Mouse (Mus musculus): Measurements from ENCODE around the gene Prdx2. TPM values are rescaled to one million over a fixed set of nuclear protein-coding genes. Genes with fewer than 3 reads are reported as not detected.

Gene Prdx2
- 210 TPM for polyA plus RNA-seq (2014; fragmentation: Illumina TruSeq; extraction: RNeasy Lipid Tissue Mini Kit (QIAGEN cat#74804); ENCODE audit: low read depth, low replicate concordance)

GRCm38 (mm10) chr8:84969241-84970134, at the start of gene Prdx2, which contains the start of the genes Gm49661 and Rnaseh2a:
Gene Prdx2 (plus strand): TSS chr8:84969587.
Gene Gm49661 (minus strand): TSS chr8:84969433.
Gene Rnaseh2a (minus strand): TSS chr8:84969767.

DNA sequence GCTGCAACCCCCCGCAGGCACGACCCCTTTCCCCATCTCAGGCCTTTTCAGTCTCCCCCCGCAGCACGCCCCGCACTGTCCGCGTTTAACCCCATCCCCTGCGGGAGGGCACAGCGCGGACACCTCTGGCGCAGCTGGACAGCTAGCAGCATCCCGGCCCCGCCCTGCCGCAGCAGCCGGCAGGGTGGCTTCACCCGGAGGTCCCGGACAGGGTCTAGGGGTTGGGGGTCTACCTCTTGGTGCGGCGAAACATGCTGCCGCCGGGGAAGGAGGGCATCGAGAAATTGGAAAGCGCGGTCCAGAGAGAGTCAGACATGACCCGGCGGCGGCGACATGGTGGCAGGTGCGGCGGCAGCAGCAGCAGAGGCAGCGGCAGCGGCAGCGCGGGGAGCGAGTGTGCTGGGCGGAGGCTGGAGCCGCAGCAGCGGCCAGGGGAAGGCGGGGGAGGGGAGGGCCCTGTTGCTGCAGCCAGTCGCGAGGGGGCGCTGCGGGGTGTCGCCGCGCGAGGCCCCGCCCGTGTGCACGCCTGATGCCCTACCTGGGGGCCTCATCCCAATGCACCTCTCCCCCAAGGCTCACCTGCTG, 32.3 kb upstream of the Prdx2 start, which contains the start of gene Mast1:
Mast1 (minus strand) TSS at position 398 of the 585 bp plus-strand sequence.

GRCm38 (mm10) chr8:84946528-84947240, 22.7 kb upstream of the Prdx2 start, which contains the start of gene Rtbdn:
Gene Rtbdn (plus strand): TSS chr8:84946991.

DNA sequence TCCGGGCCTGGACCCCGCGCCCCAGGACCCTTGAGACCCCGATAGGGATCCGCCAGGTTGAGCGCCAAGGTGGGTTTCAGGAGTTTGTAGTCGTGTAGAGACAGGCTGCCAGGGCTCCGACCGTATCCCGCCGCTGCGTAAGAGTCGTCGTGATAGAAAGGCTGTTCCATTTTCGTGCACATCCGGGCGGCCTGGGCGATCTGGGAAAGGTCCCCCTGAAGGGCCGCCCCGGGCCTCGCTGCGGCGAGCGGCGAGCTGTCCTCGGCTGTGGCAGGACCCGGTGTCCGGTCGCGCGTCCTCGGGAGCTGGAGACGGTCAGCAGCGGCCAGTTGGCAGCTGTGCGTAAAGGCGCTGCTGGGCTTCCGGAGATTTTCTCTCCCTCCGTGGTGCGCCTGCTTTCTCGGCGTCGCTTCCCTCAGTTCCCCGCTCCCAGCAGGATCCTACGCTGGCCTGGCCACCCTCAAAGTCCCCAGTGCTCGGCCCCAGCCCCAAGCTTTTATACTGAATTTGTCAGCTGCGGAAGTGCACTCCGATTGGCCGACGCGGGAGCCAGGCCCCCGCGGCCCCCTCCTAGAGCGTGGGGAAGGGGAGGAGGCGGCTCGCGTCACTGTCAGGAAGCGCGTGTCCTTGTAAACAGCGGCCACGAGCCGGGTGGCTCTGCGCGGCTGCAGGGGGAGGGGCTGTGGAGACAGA, 9.0 kb downstream of the Prdx2 start, which contains the start of gene Junb:
Junb (minus strand) TSS at position 471 of the 693 bp plus-strand sequence.

GRCm38 (mm10) chr8:84990349-84990748, 21.0 kb downstream of the Prdx2 start, which contains the start of gene Hook2:
Gene Hook2 (plus strand): TSS chr8:84990603.

DNA sequence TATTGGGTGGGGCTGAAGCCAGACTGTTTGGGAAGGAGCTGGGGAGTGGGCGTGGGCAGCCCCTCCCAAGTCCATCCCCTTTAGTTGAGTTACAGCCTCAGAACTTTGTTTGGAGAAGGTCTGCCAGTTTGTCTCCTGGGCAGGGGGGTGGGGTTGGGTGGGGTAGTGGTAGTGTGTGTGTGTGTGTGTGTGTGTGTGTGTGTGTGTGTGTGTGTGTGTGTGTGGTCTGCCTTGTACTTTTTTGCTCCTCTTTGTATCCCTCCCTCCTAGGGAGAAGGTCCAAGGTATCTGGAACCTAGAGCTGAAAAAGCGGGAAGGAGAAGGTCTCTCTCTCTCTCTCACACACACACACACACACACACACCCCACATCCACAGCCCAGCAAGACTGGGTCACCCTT, 45.0 kb downstream of the Prdx2 start, which contains the start of gene Best2:
Best2 (minus strand) TSS at position 101 of the 400 bp plus-strand sequence.

Other genes starting within 250 kb of the Prdx2 start
- gene G430095P16Rik, start 246.6 kb upstream of the Prdx2 start, polyA plus RNA-seq (2014; fragmentation: Illumina TruSeq; extraction: RNeasy Lipid Tissue Mini Kit (QIAGEN cat#74804); ENCODE audit: low read depth, low replicate concordance), result 1.8 TPM
- 69.9 TPM for gene Nfix, start 169.2 kb upstream of the Prdx2 start, polyA plus RNA-seq (2014; fragmentation: Illumina TruSeq; extraction: RNeasy Lipid Tissue Mini Kit (QIAGEN cat#74804); ENCODE audit: low read depth, low replicate concordance)
- gene Dand5, start 146.8 kb upstream of the Prdx2 start, polyA plus RNA-seq (2014; fragmentation: Illumina TruSeq; extraction: RNeasy Lipid Tissue Mini Kit (QIAGEN cat#74804); ENCODE audit: low read depth, low replicate concordance), result 6.5 TPM
- 13.5 TPM for gene Gadd45gip1, start 138.1 kb upstream of the Prdx2 start, polyA plus RNA-seq (2014; fragmentation: Illumina TruSeq; extraction: RNeasy Lipid Tissue Mini Kit (QIAGEN cat#74804); ENCODE audit: low read depth, low replicate concordance)
- gene Rad23a, start 128.9 kb upstream of the Prdx2 start, polyA plus RNA-seq (2014; fragmentation: Illumina TruSeq; extraction: RNeasy Lipid Tissue Mini Kit (QIAGEN cat#74804); ENCODE audit: low read depth, low replicate concordance), result 56.6 TPM
- gene Calr, start 122.7 kb upstream of the Prdx2 start, polyA plus RNA-seq (2014; fragmentation: Illumina TruSeq; extraction: RNeasy Lipid Tissue Mini Kit (QIAGEN cat#74804); ENCODE audit: low read depth, low replicate concordance), result 1,480 TPM
- gene Farsa, start 112.6 kb upstream of the Prdx2 start, polyA plus RNA-seq (2014; fragmentation: Illumina TruSeq; extraction: RNeasy Lipid Tissue Mini Kit (QIAGEN cat#74804); ENCODE audit: low read depth, low replicate concordance), result 31.3 TPM
- 21.8 TPM for gene Syce2, start 97.5 kb upstream of the Prdx2 start, polyA plus RNA-seq (2014; fragmentation: Illumina TruSeq; extraction: RNeasy Lipid Tissue Mini Kit (QIAGEN cat#74804); ENCODE audit: low read depth, low replicate concordance)
- 45.3 TPM for gene Gcdh, start 75.7 kb upstream of the Prdx2 start, polyA plus RNA-seq (2014; fragmentation: Illumina TruSeq; extraction: RNeasy Lipid Tissue Mini Kit (QIAGEN cat#74804); ENCODE audit: low read depth, low replicate concordance)
- gene Klf1, start 67.7 kb upstream of the Prdx2 start, polyA plus RNA-seq (2014; fragmentation: Illumina TruSeq; extraction: RNeasy Lipid Tissue Mini Kit (QIAGEN cat#74804); ENCODE audit: low read depth, low replicate concordance), result 0.34 TPM
- 46.1 TPM for gene Dnase2a, start 61.0 kb upstream of the Prdx2 start, polyA plus RNA-seq (2014; fragmentation: Illumina TruSeq; extraction: RNeasy Lipid Tissue Mini Kit (QIAGEN cat#74804); ENCODE audit: low read depth, low replicate concordance)
- gene Mast1, start 32.2 kb upstream of the Prdx2 start, polyA plus RNA-seq (2014; fragmentation: Illumina TruSeq; extraction: RNeasy Lipid Tissue Mini Kit (QIAGEN cat#74804); ENCODE audit: low read depth, low replicate concordance), result 0.45 TPM
- not detected for gene Rtbdn, start 22.6 kb upstream of the Prdx2 start, polyA plus RNA-seq (2014; fragmentation: Illumina TruSeq; extraction: RNeasy Lipid Tissue Mini Kit (QIAGEN cat#74804); ENCODE audit: low read depth, low replicate concordance)
- gene Gm49661, start 154 bp upstream of the Prdx2 start, polyA plus RNA-seq (2014; fragmentation: Illumina TruSeq; extraction: RNeasy Lipid Tissue Mini Kit (QIAGEN cat#74804); ENCODE audit: low read depth, low replicate concordance), result 6.1 TPM
- gene Rnaseh2a, start 180 bp downstream of the Prdx2 start, polyA plus RNA-seq (2014; fragmentation: Illumina TruSeq; extraction: RNeasy Lipid Tissue Mini Kit (QIAGEN cat#74804); ENCODE audit: low read depth, low replicate concordance), result 64.5 TPM
- 44.8 TPM for gene Junb, start 9.1 kb downstream of the Prdx2 start, polyA plus RNA-seq (2014; fragmentation: Illumina TruSeq; extraction: RNeasy Lipid Tissue Mini Kit (QIAGEN cat#74804); ENCODE audit: low read depth, low replicate concordance)
- gene Hook2, start 21.0 kb downstream of the Prdx2 start, polyA plus RNA-seq (2014; fragmentation: Illumina TruSeq; extraction: RNeasy Lipid Tissue Mini Kit (QIAGEN cat#74804); ENCODE audit: low read depth, low replicate concordance), result 30.4 TPM
- gene Best2, start 44.9 kb downstream of the Prdx2 start, polyA plus RNA-seq (2014; fragmentation: Illumina TruSeq; extraction: RNeasy Lipid Tissue Mini Kit (QIAGEN cat#74804); ENCODE audit: low read depth, low replicate concordance), result not detected
- 81.0 TPM for gene Asna1, start 55.7 kb downstream of the Prdx2 start, polyA plus RNA-seq (2014; fragmentation: Illumina TruSeq; extraction: RNeasy Lipid Tissue Mini Kit (QIAGEN cat#74804); ENCODE audit: low read depth, low replicate concordance)
- 87.2 TPM for gene Trir, start 57.2 kb downstream of the Prdx2 start, polyA plus RNA-seq (2014; fragmentation: Illumina TruSeq; extraction: RNeasy Lipid Tissue Mini Kit (QIAGEN cat#74804); ENCODE audit: low read depth, low replicate concordance)
- gene Tnpo2, start 67.3 kb downstream of the Prdx2 start, polyA plus RNA-seq (2014; fragmentation: Illumina TruSeq; extraction: RNeasy Lipid Tissue Mini Kit (QIAGEN cat#74804); ENCODE audit: low read depth, low replicate concordance), result 46.5 TPM
- 31.5 TPM for gene Fbxw9, start 90.5 kb downstream of the Prdx2 start, polyA plus RNA-seq (2014; fragmentation: Illumina TruSeq; extraction: RNeasy Lipid Tissue Mini Kit (QIAGEN cat#74804); ENCODE audit: low read depth, low replicate concordance)
- not detected for gene Gm5741, start 98.4 kb downstream of the Prdx2 start, polyA plus RNA-seq (2014; fragmentation: Illumina TruSeq; extraction: RNeasy Lipid Tissue Mini Kit (QIAGEN cat#74804); ENCODE audit: low read depth, low replicate concordance)
- 25.9 TPM for gene Dhps, start 102.2 kb downstream of the Prdx2 start, polyA plus RNA-seq (2014; fragmentation: Illumina TruSeq; extraction: RNeasy Lipid Tissue Mini Kit (QIAGEN cat#74804); ENCODE audit: low read depth, low replicate concordance)
- 89.8 TPM for gene Wdr83os, start 111.2 kb downstream of the Prdx2 start, polyA plus RNA-seq (2014; fragmentation: Illumina TruSeq; extraction: RNeasy Lipid Tissue Mini Kit (QIAGEN cat#74804); ENCODE audit: low read depth, low replicate concordance)
- gene Wdr83, start 111.7 kb downstream of the Prdx2 start, polyA plus RNA-seq (2014; fragmentation: Illumina TruSeq; extraction: RNeasy Lipid Tissue Mini Kit (QIAGEN cat#74804); ENCODE audit: low read depth, low replicate concordance), result 23.2 TPM
- 115 TPM for gene Man2b1, start 113.7 kb downstream of the Prdx2 start, polyA plus RNA-seq (2014; fragmentation: Illumina TruSeq; extraction: RNeasy Lipid Tissue Mini Kit (QIAGEN cat#74804); ENCODE audit: low read depth, low replicate concordance)
- gene Zfp791, start 153.5 kb downstream of the Prdx2 start, polyA plus RNA-seq (2014; fragmentation: Illumina TruSeq; extraction: RNeasy Lipid Tissue Mini Kit (QIAGEN cat#74804); ENCODE audit: low read depth, low replicate concordance), result 5.5 TPM
- gene Cks1brt, start 182.3 kb downstream of the Prdx2 start, polyA plus RNA-seq (2014; fragmentation: Illumina TruSeq; extraction: RNeasy Lipid Tissue Mini Kit (QIAGEN cat#74804); ENCODE audit: low read depth, low replicate concordance), result not detected

Measured in adipose tissue, adult 10 weeks (tissue).